Mouse (Mus musculus) heart, postnatal 4 days (tissue): ENCODE results near the gene Depdc5. TPM values are rescaled to one million over a fixed set of nuclear protein-coding genes. Genes with fewer than 3 reads are reported as not detected.
A peak's percentile ranks its signal among the peaks of the same experiment; 100 is the strongest.
"Not testable (repeated sequence)": the region's sequence is repeated elsewhere in the genome, so short reads cannot be mapped to it uniquely, and the experiment has no call there.

Source experiments
- DNase-seq: peaks from one replicate; pipeline ENCODE4 v3.0.0; 2021
- total RNA-seq, 2 experiments: library from RNA; stranded (reverse); gene quantifications; 2 replicates each; pipeline ENCODE4 v1.2.3; 2021

Gene Depdc5
- total RNA-seq, 2 experiments from 2014 or later = 25.2 to 29.4 TPM

DNA sequence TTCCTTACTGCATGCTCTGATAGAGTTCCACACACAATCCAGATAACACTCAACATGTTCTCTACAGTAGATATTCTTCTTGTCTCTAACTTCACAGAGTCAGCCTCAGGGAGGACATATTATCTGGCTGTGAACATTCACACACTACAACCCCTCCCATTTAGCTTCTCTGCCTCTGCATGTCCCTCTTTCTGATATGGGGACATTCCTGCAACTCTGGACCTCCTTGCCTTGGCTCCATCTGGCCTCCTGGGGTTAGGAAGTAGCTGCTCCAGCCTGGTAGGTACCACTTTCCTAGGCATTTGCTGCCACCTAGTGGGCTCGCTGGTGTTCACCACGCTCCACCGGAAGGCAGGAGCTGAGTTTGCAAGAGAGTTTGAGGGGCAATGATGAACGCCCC, 169.6 kb downstream of the Depdc5 start:
- peak; percentile 87 for DNase-seq

DNA sequence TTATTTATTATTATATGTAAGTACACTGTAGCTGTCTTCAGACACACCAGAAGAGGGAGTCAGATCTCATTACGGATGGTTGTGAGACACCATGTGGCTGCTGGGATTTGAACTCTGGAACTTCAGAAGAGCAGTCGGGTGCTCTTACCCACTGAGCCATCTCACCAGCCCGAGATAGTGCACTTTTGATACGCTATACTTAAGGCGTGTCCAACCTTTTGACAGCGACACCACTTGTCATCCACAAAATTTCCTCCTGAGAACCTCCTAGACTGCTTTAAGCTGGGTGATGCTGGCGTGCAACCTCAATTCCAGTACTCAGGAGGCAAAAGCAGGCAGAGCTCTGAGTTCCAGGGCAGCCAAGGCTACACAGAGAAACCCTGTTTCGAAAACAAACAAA, 170.1 kb downstream of the Depdc5 start:
- not testable (repeated sequence) for DNase-seq

DNA sequence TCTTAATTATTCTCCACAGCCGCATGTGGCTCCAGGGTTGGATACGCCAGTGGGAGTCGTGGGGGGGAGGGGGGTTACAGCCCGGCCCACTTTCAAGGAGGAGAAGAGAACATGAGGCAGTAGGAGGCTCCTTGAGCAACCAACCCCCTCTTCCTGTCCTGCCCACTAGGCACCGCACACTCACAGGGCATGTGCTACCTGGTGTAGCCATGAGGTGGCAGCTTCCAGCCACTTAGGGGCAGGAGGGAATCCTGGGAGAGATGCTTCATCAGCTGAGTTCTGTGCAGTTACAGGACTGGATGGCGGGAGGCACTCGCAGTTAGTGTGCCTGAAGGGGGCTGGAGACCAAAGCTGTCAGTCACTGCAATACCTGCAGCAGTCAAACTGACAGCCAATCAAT, 170.6 kb downstream of the Depdc5 start:
- DNase-seq = no peak

DNA sequence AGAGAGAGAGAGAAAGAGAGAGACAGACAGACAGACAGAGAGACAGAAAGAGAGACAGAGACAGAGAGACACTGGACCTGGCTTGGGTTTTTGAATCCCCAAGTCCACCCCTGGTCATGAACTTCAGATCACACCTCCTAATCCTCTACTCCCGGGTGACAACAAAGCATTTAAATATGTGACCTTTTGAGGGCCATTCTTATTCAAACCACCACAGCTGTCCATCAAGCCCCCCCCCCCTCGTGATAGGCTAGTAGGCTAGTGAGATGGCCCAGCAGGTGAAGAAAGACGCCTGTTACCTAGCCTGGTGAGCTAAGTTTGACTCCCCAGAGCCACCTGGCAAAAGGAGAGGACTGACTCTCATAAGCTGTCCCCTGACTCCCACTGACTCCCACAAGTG, 171.4 kb downstream of the Depdc5 start:
- no peak for DNase-seq

DNA sequence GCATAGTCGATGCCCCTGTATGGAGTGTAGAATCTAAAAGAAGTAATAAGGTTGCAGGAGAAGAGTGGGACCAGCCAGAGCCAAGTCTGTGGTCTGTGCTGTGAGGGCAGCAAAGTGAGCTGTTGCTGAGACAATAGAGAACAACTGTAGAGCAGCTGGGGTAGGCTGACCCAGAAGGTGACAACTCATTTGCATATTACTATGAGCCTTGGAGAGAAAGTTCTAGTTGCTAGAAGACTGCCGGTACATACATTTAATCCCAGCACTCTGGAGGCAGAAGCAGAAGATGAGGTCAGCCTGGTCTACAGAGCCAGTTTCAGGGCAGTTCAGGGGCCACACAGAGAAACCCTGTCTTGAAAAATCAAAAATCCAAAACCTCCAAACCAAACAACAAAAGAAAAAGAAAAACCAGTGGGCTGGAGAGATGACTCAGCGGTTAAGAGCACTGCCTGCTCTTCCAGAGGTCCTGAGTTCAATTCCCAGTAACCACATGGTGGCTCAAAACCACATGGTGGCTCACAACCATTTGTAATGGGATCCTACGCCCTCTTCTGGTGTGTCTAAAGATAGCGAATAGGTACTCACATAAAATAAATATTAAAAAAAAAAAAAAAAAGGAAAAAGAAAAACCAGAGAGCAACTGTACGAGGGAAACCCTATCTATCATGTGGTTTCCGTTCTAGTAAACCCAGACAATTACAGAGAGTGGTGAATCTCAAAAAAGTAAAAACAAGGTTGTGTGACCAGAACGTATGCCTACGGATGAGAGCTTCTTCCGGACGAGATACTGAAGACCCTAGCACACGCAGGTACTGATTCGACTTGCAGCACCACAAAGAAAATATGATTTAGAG, 175.4 kb downstream of the Depdc5 start:
- DNase-seq = no peak

DNA sequence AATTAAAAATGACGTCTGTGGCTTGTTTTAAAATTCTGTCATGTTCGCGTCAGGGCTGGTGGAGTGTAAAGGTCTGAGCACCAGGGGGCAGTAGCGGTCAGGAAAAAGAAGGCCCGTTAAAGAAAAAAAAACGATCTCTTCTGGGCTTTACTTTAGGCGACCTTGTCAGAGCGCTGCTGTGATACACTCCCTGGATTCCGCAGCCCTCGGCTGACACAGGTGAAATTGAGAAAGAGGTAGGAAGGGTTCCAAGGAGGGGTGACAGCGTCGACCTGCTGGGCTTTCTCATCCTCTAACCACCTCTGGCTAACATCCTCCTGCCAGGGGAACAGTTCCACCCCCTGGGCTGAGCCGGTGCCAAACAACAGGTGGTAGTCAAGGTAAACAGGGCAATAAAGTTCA, 176.0 kb downstream of the Depdc5 start:
- DNase-seq = peak; percentile 86

DNA sequence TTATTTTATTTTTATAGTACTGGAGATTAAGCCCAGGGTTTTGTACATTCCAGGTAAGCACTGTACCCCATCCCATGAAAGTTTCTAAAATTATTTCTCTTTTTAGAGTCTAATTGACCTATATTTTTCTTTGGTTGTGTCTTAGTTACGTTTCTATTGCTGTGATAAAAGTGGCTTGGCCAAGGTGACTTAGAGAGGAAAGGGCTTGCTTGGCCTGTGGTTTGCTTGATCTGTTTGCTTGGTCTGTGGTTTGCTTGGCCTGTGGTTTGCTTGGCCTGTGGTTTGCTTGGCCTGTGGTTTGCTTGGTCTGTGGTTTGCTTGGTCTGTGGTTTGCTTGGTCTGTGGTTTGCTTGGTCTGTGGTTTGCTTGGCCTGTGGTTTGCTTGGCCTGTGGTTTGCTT, 177.2 kb downstream of the Depdc5 start:
- not testable (repeated sequence) for DNase-seq

DNA sequence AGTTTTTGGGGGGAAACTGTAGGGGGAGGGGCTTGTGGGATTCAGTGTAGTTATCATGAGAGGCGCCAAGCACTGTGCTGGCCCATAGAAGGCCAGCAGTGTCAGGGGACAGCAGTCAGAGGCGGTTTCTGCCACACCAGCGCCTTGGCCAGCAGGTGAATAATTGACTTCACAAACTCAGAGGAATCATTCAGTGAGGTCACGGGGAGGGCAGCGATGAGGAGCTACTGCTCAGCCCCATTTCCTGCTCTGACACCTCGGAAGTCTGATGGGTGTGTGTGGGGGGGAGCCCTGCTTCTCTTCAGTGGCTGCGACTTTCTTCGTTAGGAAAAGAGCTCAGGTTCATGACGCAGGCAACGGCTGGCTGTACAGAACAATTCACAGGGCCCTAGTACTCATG, 179.9 kb downstream of the Depdc5 start:
- DNase-seq = no peak

Other genes starting within 250 kb of the Depdc5 start
- 10 to 100 TPM; 32.8 to 35.2 TPM for gene Pisd, start 78.1 kb upstream of the Depdc5 start, total RNA-seq
- gene Gm20671, start 36.6 kb upstream of the Depdc5 start, total RNA-seq = not detected
- 10 to 100 TPM; 15.5 to 15.8 TPM for gene Prr14l, start 9.4 kb upstream of the Depdc5 start, total RNA-seq
- gene Ywhah, start 155.1 kb downstream of the Depdc5 start, total RNA-seq = 100 to 1,000 TPM; 216 to 229 TPM
- gene Slc5a1, start 240.5 kb downstream of the Depdc5 start, total RNA-seq = not detected